Mouse (Mus musculus) intestine, embryonic 16.5 days (tissue): ENCODE data around the gene Mmp19. TPM values are rescaled to one million over a fixed set of nuclear protein-coding genes. Genes with fewer than 3 reads are reported as not detected.
A peak's percentile ranks its signal among the peaks of the same experiment; 100 is the strongest.

ENCODE experiments used
- ATAC-seq: fragments of 200-750 bp; cut with Nextera tagmentation; 2 replicates; pipeline ENCODE4 v1.8.0; 2017; ENCODE audit warnings: moderate TSS enrichment, moderate library complexity
- H3K27ac ChIP-seq: fragments of 300-500 bp; sonication (generic); 2 replicates; pipeline ENCODE4 v1.5.1; 2014; ENCODE audit warnings: mild to moderate bottlenecking, low read length
- H3K27me3 ChIP-seq: fragments of 300-500 bp; sonication (generic); replicated peaks from 2 replicates; pipeline ENCODE4 v1.6.1; 2014; ENCODE audit warnings: low read length, control low read depth, mixed read lengths; ENCODE audit not compliant: control insufficient read depth, insufficient read depth
- H3K36me3 ChIP-seq: fragments of 300-500 bp; sonication (generic); 2 replicates; pipeline ENCODE4 v1.6.1; 2014; ENCODE audit warnings: low read length, control low read depth; ENCODE audit not compliant: control insufficient read depth, insufficient read depth
- H3K4me1 ChIP-seq: fragments of 300-500 bp; sonication (generic); 2 replicates; pipeline ENCODE4 v1.6.1; 2014; ENCODE audit warnings: low read length, control low read depth, mixed read lengths; ENCODE audit not compliant: control insufficient read depth, insufficient read depth
- H3K4me2 ChIP-seq: fragments of 300-500 bp; sonication (generic); 2 replicates; pipeline ENCODE4 v1.6.1; 2014; ENCODE audit warnings: low read depth, low read length, control low read depth
- H3K4me3 ChIP-seq: fragments of 300-500 bp; sonication (generic); 2 replicates; pipeline ENCODE4 v1.5.1; 2014; ENCODE audit warnings: mild to moderate bottlenecking, low read length
- H3K9ac ChIP-seq: fragments of 300-500 bp; sonication (generic); 2 replicates; pipeline ENCODE4 v1.6.1; 2014; ENCODE audit warnings: low read depth, low read length
- H3K9me3 ChIP-seq: fragments of 300-500 bp; sonication (generic); 2 replicates; pipeline ENCODE4 v1.6.1; 2016; ENCODE audit warnings: low read length, control low read depth; ENCODE audit not compliant: control insufficient read depth
- WGBS: fragments of 180-500 bp; shearing (Covaris S2); extraction: QIAGEN DNeasy Blood & Tissue Kit; methylation state at CpG from one replicate; pipeline ENCODE4 v1.1.7; 2014; 5-methylcytosine and 5-hydroxymethylcytosine counted together
- polyA plus RNA-seq: library from polyadenylated mRNA; unstranded; fragments of >200 nt; fragmentation: Nextera tagmentation; extraction: Ambion mirVana; gene quantifications from 2 replicates; pipeline ENCODE4 v1.2.1, GENCODE M21; 2015

Gene Mmp19
- polyA plus RNA-seq, 1 experiment from 2014 or later, result 0.81 TPM

DNA sequence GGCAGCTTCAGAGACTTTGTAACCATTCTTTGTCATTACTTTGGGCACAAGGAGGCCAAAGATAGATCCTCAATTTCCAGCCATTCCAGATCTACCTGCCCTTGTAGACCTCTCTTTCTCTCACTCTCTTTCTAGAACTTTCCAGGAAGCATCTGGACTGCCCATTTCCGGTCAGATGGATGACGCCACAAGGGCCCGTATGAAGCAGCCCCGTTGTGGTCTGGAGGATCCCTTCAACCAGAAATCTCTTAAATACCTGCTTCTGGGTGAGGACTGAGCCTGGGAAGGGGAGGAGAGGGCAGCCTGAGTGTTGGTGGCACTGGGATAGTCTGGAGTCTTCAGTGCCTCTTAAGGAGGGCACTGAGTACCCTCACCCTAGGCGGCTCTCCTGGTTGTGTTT lies 3.7 kb downstream of the Mmp19 start:
- ATAC-seq, result no peak
- H3K4me3 ChIP-seq, result no peak overlapping the region
- H3K4me2 ChIP-seq, result no peak overlapping the region
- WGBS, result 88% methylated on average over 5 of the region's 5 CpGs
- no peaks in the 10 kb centered on the region for H3K9me3 ChIP-seq
- H3K4me1 ChIP-seq, result no peaks in the 10 kb centered on the region
- H3K27ac ChIP-seq, result no peak overlapping the region
- H3K27me3 ChIP-seq, result no peaks in the 10 kb centered on the region
- no peaks in the 10 kb centered on the region for H3K36me3 ChIP-seq
- H3K9ac ChIP-seq, result no peak overlapping the region

GRCm38 (mm10) chr10:128795581-128795980 lies 4.9 kb downstream of the Mmp19 start:
- no peak overlapping the region for H3K4me3 ChIP-seq
- H3K36me3 ChIP-seq, result no peaks in the 10 kb centered on the region
- no peak overlapping the region for H3K9ac ChIP-seq
- H3K9me3 ChIP-seq, result no peaks in the 10 kb centered on the region
- no peak overlapping the region for H3K27ac ChIP-seq
- H3K4me2 ChIP-seq, result no peak overlapping the region
- no peaks in the 10 kb centered on the region for H3K4me1 ChIP-seq
- 93% methylated on average over 3 of the region's 3 CpGs for WGBS
- ATAC-seq, result no peak
- H3K27me3 ChIP-seq, result no peaks in the 10 kb centered on the region

GRCm38 (mm10) chr10:128798676-128799075 lies 8.0 kb downstream of the Mmp19 start:
- no peaks in the 10 kb centered on the region for H3K9me3 ChIP-seq
- H3K9ac ChIP-seq, result no peak overlapping the region
- ATAC-seq, result no peak
- peaks cover 6% of the 10 kb centered on the region; the same call in 1 of the 2 replicates for H3K4me1 ChIP-seq
- no peak overlapping the region for H3K4me2 ChIP-seq
- no peak overlapping the region for H3K27ac ChIP-seq
- H3K4me3 ChIP-seq, result no peak overlapping the region
- peaks cover 7% of the 10 kb centered on the region; the same call in 1 of the 2 replicates for H3K36me3 ChIP-seq
- no peaks in the 10 kb centered on the region for H3K27me3 ChIP-seq
- WGBS, result 94% methylated on average over 8 of the region's 8 CpGs

- Histone ChIP-seq H3K36me3 (peaks cover 7% of the 10 kb centered on the region; the same call in 1 of the 2 replicates), H3K4me2 (no peak overlapping the region), H3K27ac (no peak overlapping the region), H3K4me3 (no peak overlapping the region), H3K9ac (no peak overlapping the region), H3K9me3 (no peaks in the 10 kb centered on the region), H3K4me1 (peaks cover 16% of the 10 kb centered on the region), H3K27me3 (no peaks in the 10 kb centered on the region)
- WGBS, result 88% methylated on average over 16 of the region's 16 CpGs
- no peak for ATAC-seq
Measured at GRCm38 (mm10) chr10:128801981-128802495, 11.3 kb downstream of the Mmp19 start.

- ATAC-seq, result no peak
- Histone ChIP-seq H3K4me3 (peak overlapping the region; percentile 71), H3K9me3 (no peaks in the 10 kb centered on the region), H3K27ac (no peak overlapping the region), H3K4me2 (peak overlapping the region; percentile 64), H3K9ac (peak overlapping the region; percentile 92; the same call in 1 of the 2 replicates), H3K36me3 (peaks cover 7% of the 10 kb centered on the region; the same call in 1 of the 2 replicates), H3K4me1 (peaks cover 25% of the 10 kb centered on the region), H3K27me3 (no peaks in the 10 kb centered on the region)
- 66% methylated on average over 4 of the region's 4 CpGs for WGBS
Measured at GRCm38 (mm10) chr10:128802956-128803355, 12.2 kb downstream of the Mmp19 start.

GRCm38 (mm10) chr10:128803361-128803760 lies 12.7 kb downstream of the Mmp19 start:
- H3K27me3 ChIP-seq, result no peaks in the 10 kb centered on the region
- peaks cover 7% of the 10 kb centered on the region; the same call in 1 of the 2 replicates for H3K36me3 ChIP-seq
- peaks cover 26% of the 10 kb centered on the region for H3K4me1 ChIP-seq
- peak overlapping the region; percentile 99; the same call in 1 of the 2 replicates for H3K27ac ChIP-seq
- H3K9me3 ChIP-seq, result no peaks in the 10 kb centered on the region
- H3K9ac ChIP-seq, result peak overlapping the region; percentile 92
- 7% methylated on average over 6 of the region's 6 CpGs for WGBS
- H3K4me3 ChIP-seq, result peak overlapping the region; percentile 71
- peak overlapping the region; percentile 64 for H3K4me2 ChIP-seq
- ATAC-seq, result no peak

DNA sequence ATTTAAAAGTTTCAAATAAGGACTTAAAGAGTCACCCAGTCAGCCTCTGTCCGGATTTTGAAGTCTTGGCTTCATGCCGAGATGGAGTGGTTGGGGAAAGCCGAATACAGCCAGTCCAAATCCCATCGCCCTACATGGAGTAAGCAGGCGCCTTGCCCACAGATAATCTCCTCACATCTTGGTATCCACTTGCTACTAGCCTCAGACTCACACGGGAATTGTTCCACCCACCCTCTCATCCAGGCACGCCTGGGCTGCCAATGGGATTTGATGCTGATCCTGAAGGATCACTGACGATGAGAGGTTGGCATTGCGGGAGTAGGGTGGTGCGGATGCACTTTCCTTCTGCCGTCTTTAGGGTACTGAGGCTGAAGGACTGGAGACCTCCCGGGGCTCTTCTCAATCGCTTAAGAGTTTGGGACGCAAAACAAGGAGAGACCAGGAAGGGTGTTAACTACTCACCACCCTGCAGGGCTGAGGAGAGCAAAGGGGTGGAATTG lies 13.1 kb downstream of the Mmp19 start, which contains the start of gene Dnajc14:
Gene Dnajc14 (plus strand): TSS at position 292 of the 500 bp plus-strand sequence.
- H3K36me3 ChIP-seq, result peaks cover 7% of the 10 kb centered on the region; the same call in 1 of the 2 replicates
- ATAC-seq, result peak; percentile 8
- peak within 1 kb of the TSS; percentile 92 for H3K9ac ChIP-seq
- H3K4me3 ChIP-seq, result peak within 1 kb of the TSS; percentile 71
- H3K4me1 ChIP-seq, result peaks cover 31% of the 10 kb centered on the region
- under 1% methylated on average over 14 of the region's 14 CpGs for WGBS
- no peaks in the 10 kb centered on the region for H3K27me3 ChIP-seq
- peak within 1 kb of the TSS; percentile 64 for H3K4me2 ChIP-seq
- H3K9me3 ChIP-seq, result no peaks in the 10 kb centered on the region
- H3K27ac ChIP-seq, result peak within 1 kb of the TSS; percentile 99

DNA sequence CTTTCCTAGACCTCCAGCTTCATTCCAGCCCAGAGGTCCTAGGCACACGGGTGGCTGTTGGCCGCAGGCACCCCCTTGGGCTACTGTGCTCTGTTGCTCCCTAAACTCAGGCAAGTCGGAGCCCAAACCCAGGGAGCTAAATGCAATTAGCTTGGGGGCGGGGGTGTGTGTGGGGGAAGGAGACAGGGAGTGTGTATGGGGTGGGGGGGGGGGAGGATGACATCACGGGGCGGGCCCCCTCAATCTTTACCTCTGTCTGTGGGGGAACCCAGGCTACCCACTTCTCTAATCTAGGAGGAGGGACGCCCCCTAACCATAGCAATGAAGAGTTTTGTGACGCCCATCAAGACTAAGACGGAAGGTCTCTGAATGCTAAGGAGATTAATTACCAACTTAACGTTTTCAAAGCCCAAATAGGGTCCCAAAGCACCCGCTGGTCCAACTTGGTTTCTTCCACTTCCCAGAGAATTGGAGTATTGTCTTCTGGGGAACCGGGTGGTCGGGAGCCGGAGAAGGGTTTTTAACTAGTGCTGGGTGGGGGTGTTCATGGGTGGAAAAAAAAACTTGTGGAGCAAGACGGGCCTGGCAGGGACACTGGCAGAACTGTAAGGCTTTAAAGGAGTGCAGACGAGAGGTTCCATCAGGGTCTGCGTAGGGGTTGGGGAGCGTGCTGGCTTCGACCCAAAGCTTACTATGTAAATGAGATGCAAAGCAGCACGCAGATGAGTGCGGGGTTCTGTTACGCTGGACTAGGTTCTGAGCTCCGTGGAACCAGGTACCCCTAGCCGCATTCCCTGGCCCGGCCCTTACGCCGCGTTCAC lies 13.8 kb downstream of the Mmp19 start, which contains the start of gene Tmem198b:
Gene Tmem198b (minus strand): TSS at position 100 of the 821 bp plus-strand sequence.
- Histone ChIP-seq H3K4me1 (peaks cover 33% of the 10 kb centered on the region), H3K9ac (peak within 1 kb of the TSS; percentile 92), H3K4me3 (peak within 1 kb of the TSS; percentile 71), H3K4me2 (peak within 1 kb of the TSS; percentile 64), H3K27ac (peak within 1 kb of the TSS; percentile 99), H3K9me3 (no peaks in the 10 kb centered on the region), H3K27me3 (no peaks in the 10 kb centered on the region), H3K36me3 (peaks cover 7% of the 10 kb centered on the region; the same call in 1 of the 2 replicates)
- WGBS, result under 1% methylated on average over 28 of the region's 28 CpGs
- ATAC-seq, result peak; percentile 66
